Mouse (Mus musculus): ENCODE data around the gene Cacna1s. TPM values are rescaled to one million over a fixed set of nuclear protein-coding genes. Genes with fewer than 3 reads are reported as not detected.

The Cacna1s gene
- polyA plus RNA-seq, 1 experiment = 1.0 TPM

GRCm38 (mm10) chr1:136160930-136161329 is 108.4 kb downstream of the Cacna1s start:
- H3K4me3 ChIP-seq (ENCODE audit: low read depth, low read length) = no peak overlapping the region
- no peaks in the 10 kb centered on the region for H3K36me3 ChIP-seq (ENCODE audit: control insufficient read depth, insufficient read depth, low read length, poor library complexity, severe bottlenecking)
- H3K9me3 ChIP-seq (replicated peaks; ENCODE audit: control insufficient read depth, insufficient read depth, low read length, poor library complexity, severe bottlenecking) = no peaks in the 10 kb centered on the region
- H3K4me1 ChIP-seq (ENCODE audit: control insufficient read depth, insufficient read depth, low read length) = no peaks in the 10 kb centered on the region
- no peak overlapping the region for H3K27ac ChIP-seq (ENCODE audit: insufficient read depth, low read length)
- TF ChIP-seq POLR2A (IDR thresholded peaks at IDR 0.05; ENCODE audit: insufficient read depth, low read length) = no peak
- no peak for TF ChIP-seq CTCF (IDR thresholded peaks at IDR 0.05; ENCODE audit: low read depth, low read length)
- no peak for TF ChIP-seq EP300 (IDR thresholded peaks at IDR 0.05; ENCODE audit: insufficient read depth, low read depth, low read length)
- H3K9ac ChIP-seq (ENCODE audit: low read depth, poor library complexity, severe bottlenecking) = no peak overlapping the region
- H3K27me3 ChIP-seq (ENCODE audit: control insufficient read depth, insufficient read depth, low read length, poor library complexity, severe bottlenecking) = no peaks in the 10 kb centered on the region

GRCm38 (mm10) chr1:136161333-136161921 is 108.9 kb downstream of the Cacna1s start:
- Histone ChIP-seq H3K4me3 (ENCODE audit: low read depth, low read length) (no peak overlapping the region), H3K27ac (ENCODE audit: insufficient read depth, low read length) (no peak overlapping the region), H3K36me3 (ENCODE audit: control insufficient read depth, insufficient read depth, low read length, poor library complexity, severe bottlenecking) (no peaks in the 10 kb centered on the region), H3K9ac (ENCODE audit: low read depth, poor library complexity, severe bottlenecking) (no peak overlapping the region), H3K9me3 (replicated peaks; ENCODE audit: control insufficient read depth, insufficient read depth, low read length, poor library complexity, severe bottlenecking) (no peaks in the 10 kb centered on the region), H3K27me3 (ENCODE audit: control insufficient read depth, insufficient read depth, low read length, poor library complexity, severe bottlenecking) (no peaks in the 10 kb centered on the region), H3K4me1 (ENCODE audit: control insufficient read depth, insufficient read depth, low read length) (no peaks in the 10 kb centered on the region)
- TF ChIP-seq CTCF (IDR thresholded peaks at IDR 0.05; ENCODE audit: low read depth, low read length) (no peak), POLR2A (IDR thresholded peaks at IDR 0.05; ENCODE audit: insufficient read depth, low read length) (no peak), EP300 (IDR thresholded peaks at IDR 0.05; ENCODE audit: insufficient read depth, low read depth, low read length) (no peak)

GRCm38 (mm10) chr1:136165436-136165835 is 112.9 kb downstream of the Cacna1s start:
- TF ChIP-seq POLR2A (IDR thresholded peaks at IDR 0.05; ENCODE audit: insufficient read depth, low read length) (no peak), EP300 (IDR thresholded peaks at IDR 0.05; ENCODE audit: insufficient read depth, low read depth, low read length) (no peak), CTCF (IDR thresholded peaks at IDR 0.05; ENCODE audit: low read depth, low read length) (no peak)
- H3K36me3 ChIP-seq (ENCODE audit: control insufficient read depth, insufficient read depth, low read length, poor library complexity, severe bottlenecking) = no peaks in the 10 kb centered on the region

GRCm38 (mm10) chr1:136167657-136168056 is 115.1 kb downstream of the Cacna1s start:
- no peak overlapping the region for H3K9ac ChIP-seq (ENCODE audit: low read depth, poor library complexity, severe bottlenecking)
- H3K9me3 ChIP-seq (replicated peaks; ENCODE audit: control insufficient read depth, insufficient read depth, low read length, poor library complexity, severe bottlenecking) = no peaks in the 10 kb centered on the region
- no peaks in the 10 kb centered on the region for H3K27me3 ChIP-seq (ENCODE audit: control insufficient read depth, insufficient read depth, low read length, poor library complexity, severe bottlenecking)
- no peak overlapping the region for H3K4me3 ChIP-seq (ENCODE audit: low read depth, low read length)
- TF ChIP-seq POLR2A (IDR thresholded peaks at IDR 0.05; ENCODE audit: insufficient read depth, low read length) (no peak), CTCF (IDR thresholded peaks at IDR 0.05; ENCODE audit: low read depth, low read length) (peak; percentile 24), EP300 (IDR thresholded peaks at IDR 0.05; ENCODE audit: insufficient read depth, low read depth, low read length) (no peak)
- H3K4me1 ChIP-seq (ENCODE audit: control insufficient read depth, insufficient read depth, low read length) = no peaks in the 10 kb centered on the region
- no peaks in the 10 kb centered on the region for H3K36me3 ChIP-seq (ENCODE audit: control insufficient read depth, insufficient read depth, low read length, poor library complexity, severe bottlenecking)
- no peak overlapping the region for H3K27ac ChIP-seq (ENCODE audit: insufficient read depth, low read length)

More at GRCm38 (mm10) chr1:136165436-136165835, 112.9 kb downstream of the Cacna1s start:
- no peaks in the 10 kb centered on the region for H3K9me3 ChIP-seq (replicated peaks; ENCODE audit: control insufficient read depth, insufficient read depth, low read length, poor library complexity, severe bottlenecking)
- no peaks in the 10 kb centered on the region for H3K27me3 ChIP-seq (ENCODE audit: control insufficient read depth, insufficient read depth, low read length, poor library complexity, severe bottlenecking)
- H3K4me1 ChIP-seq (ENCODE audit: control insufficient read depth, insufficient read depth, low read length) = no peaks in the 10 kb centered on the region
- H3K9ac ChIP-seq (ENCODE audit: low read depth, poor library complexity, severe bottlenecking) = no peak overlapping the region
- H3K27ac ChIP-seq (ENCODE audit: insufficient read depth, low read length) = no peak overlapping the region
- no peak overlapping the region for H3K4me3 ChIP-seq (ENCODE audit: low read depth, low read length)

Other genes starting within 250 kb of the Cacna1s start
- gene Lad1, start 234.2 kb upstream of the Cacna1s start, polyA plus RNA-seq (2011; ENCODE audit: insufficient read depth, insufficient read length, low read depth, missing spikeins) = 20.5 and 25.1 TPM in 2 replicates
- 1.2 and 1.6 TPM in 2 replicates for gene Tnnt2, start 216.4 kb upstream of the Cacna1s start, polyA plus RNA-seq (2011; ENCODE audit: insufficient read depth, insufficient read length, low read depth, missing spikeins)
- not detected in 2 replicates for gene Pkp1, start 133.5 kb upstream of the Cacna1s start, polyA plus RNA-seq (2011; ENCODE audit: insufficient read depth, insufficient read length, low read depth, missing spikeins)
- not detected in 2 replicates for gene Igfn1, start 46.4 kb upstream of the Cacna1s start, polyA plus RNA-seq (2011; ENCODE audit: insufficient read depth, insufficient read length, low read depth, missing spikeins)
- 61.1 and 62.1 TPM in 2 replicates for gene Tmem9, start 44.6 kb upstream of the Cacna1s start, polyA plus RNA-seq (2011; ENCODE audit: insufficient read depth, insufficient read length, low read depth, missing spikeins)
- gene Ascl5, start 1.9 kb upstream of the Cacna1s start, polyA plus RNA-seq (2011; ENCODE audit: insufficient read depth, insufficient read length, low read depth, missing spikeins) = not detected in 2 replicates
- 16.0 and 19.2 TPM in 2 replicates for gene Kif21b, start 78.6 kb downstream of the Cacna1s start, polyA plus RNA-seq (2011; ENCODE audit: insufficient read depth, insufficient read length, low read depth, missing spikeins)
- 0.99 and 1.3 TPM in 2 replicates for gene Mroh3, start 160.1 kb downstream of the Cacna1s start, polyA plus RNA-seq (2011; ENCODE audit: insufficient read depth, insufficient read length, low read depth, missing spikeins)
- gene Inava, start 181.5 kb downstream of the Cacna1s start, polyA plus RNA-seq (2011; ENCODE audit: insufficient read depth, insufficient read length, low read depth, missing spikeins) = 28.0 and 30.7 TPM in 2 replicates
- not detected in 2 replicates for gene Gpr25, start 208.1 kb downstream of the Cacna1s start, polyA plus RNA-seq (2011; ENCODE audit: insufficient read depth, insufficient read length, low read depth, missing spikeins)

Measured in ES-Bruce4 (cell line).